Comparison of ENCODE assay signal across 8 mouse cellular contexts in the genomic region with DNA sequence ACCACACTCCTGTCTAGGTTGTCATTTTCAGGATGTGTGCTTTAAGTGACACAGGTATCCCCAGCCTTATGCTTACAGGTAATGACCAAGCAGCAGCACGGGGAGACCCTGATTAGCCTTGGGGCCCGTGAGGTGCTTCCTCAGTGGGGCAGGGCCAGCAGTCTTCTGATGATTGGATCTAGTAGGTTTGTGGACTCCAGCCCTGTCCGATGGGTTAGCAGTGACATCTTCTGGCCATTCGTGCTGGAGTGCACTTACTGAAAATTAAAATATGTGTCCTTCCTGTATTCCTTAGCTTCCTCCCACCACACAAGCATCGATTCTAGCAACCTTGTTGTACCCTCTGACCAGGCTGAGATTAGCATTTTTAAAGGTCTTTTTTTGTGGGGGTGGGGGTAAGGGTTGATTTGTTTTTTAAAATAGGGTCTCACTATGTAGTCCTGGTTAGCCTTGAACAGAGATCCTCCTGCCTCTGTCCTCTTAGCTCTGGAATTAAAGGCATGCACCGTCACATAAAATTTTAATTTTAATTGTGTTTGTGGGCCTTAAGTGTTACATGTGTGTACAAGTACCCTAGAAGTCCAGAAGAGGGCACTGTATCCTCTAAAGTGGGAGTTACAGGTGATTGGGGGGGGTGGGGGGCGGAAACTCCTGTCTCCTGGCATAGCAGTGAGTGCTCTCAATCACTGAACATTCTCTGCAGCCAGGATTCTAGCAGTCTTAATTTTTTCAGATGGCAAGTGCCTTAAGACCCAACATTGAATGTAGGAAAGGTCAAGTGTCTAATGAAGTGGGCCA. TPM values are rescaled to one million over a fixed set of nuclear protein-coding genes. Genes with fewer than 3 reads are reported as not detected.
DNase-seq lines count a peak whose midpoint lies in the region; ATAC-seq lines count a peak whose summit lies in the region.

No protein-coding gene starts in this region.

- H3K9me3 ChIP-seq in hindbrain, embryonic 11.5 days (ENCODE audit: control insufficient read depth, low read length) = no peaks in the 10 kb centered on the region
- no peaks in the 10 kb centered on the region for H3K9me3 ChIP-seq in hindbrain, embryonic 10.5 days
- no peaks in the 10 kb centered on the region for H3K9me3 ChIP-seq in lung, embryonic 16.5 days (ENCODE audit: control insufficient read depth, low read length)

- no peaks in the 10 kb centered on the region; the same call in 1 of the 2 replicates for H3K4me1 ChIP-seq in hindbrain, embryonic 11.5 days (replicated peaks; ENCODE audit: control insufficient read depth, insufficient read depth, low read length)
- peaks cover 26% of the 10 kb centered on the region for H3K4me1 ChIP-seq in hindbrain, embryonic 10.5 days (replicated peaks)
- peaks cover 6% of the 10 kb centered on the region for H3K4me1 ChIP-seq in lung, embryonic 16.5 days (replicated peaks; ENCODE audit: control insufficient read depth, insufficient read depth, low read length)

- no peak overlapping the region for H3K27ac ChIP-seq in hindbrain, embryonic 11.5 days (ENCODE audit: low read depth, low read length)
- H3K27ac ChIP-seq in hindbrain, embryonic 10.5 days = no peak overlapping the region
- H3K27ac ChIP-seq in lung, embryonic 16.5 days (ENCODE audit: low read length) = no peak overlapping the region

- whole genome bisulfite sequencing in hindbrain, embryonic 11.5 days = 68% methylated on average over 7 of the region's 7 CpGs
- 63% methylated on average over 7 of the region's 7 CpGs for WGBS in hindbrain, embryonic 10.5 days
- WGBS in lung, embryonic 16.5 days = 58% methylated on average over 7 of the region's 7 CpGs

- 0 out of 2 replicates have a peak, but pooled peaks cover 2% of the 10 kb centered on the region for H3K36me3 ChIP-seq in hindbrain, embryonic 11.5 days (ENCODE audit: control insufficient read depth, insufficient read depth, low read length)
- H3K36me3 ChIP-seq in hindbrain, embryonic 10.5 days = peaks cover 87% of the 10 kb centered on the region
- H3K36me3 ChIP-seq in lung, embryonic 16.5 days (ENCODE audit: control insufficient read depth, insufficient read depth, low read length) = no peaks in the 10 kb centered on the region

- ATAC-seq in hindbrain, embryonic 11.5 days (ENCODE audit: low FRiP score) = no peak
- peak; percentile 44; the same call in 1 of the 2 replicates for ATAC-seq in frontal cortex, adult (ENCODE audit: low TSS enrichment)
- 0 out of 2 replicates have a peak, but pooled peaks have one; percentile 29 for ATAC-seq in lung, embryonic 16.5 days (ENCODE audit: low read depth)

- H3K9ac ChIP-seq in hindbrain, embryonic 11.5 days (ENCODE audit: low read depth, low read length) = no peak overlapping the region
- H3K9ac ChIP-seq in lung, embryonic 16.5 days (ENCODE audit: low read length) = no peak overlapping the region

- H3K27me3 ChIP-seq in hindbrain, embryonic 11.5 days (ENCODE audit: control insufficient read depth, insufficient read depth, low read length) = no peaks in the 10 kb centered on the region
- H3K27me3 ChIP-seq in hindbrain, embryonic 10.5 days (ENCODE audit: insufficient read depth, poor library complexity, severe bottlenecking) = no peaks in the 10 kb centered on the region
- H3K27me3 ChIP-seq in lung, embryonic 16.5 days (ENCODE audit: control insufficient read depth, insufficient read depth, low read depth, low read length) = no peaks in the 10 kb centered on the region

- H3K4me2 ChIP-seq in hindbrain, embryonic 11.5 days (replicated peaks; ENCODE audit: low read depth, low read length) = no peak overlapping the region
- H3K4me2 ChIP-seq in lung, embryonic 16.5 days (ENCODE audit: low read depth, low read length) = no peak overlapping the region

- intact Hi-C loops in gastrocnemius, postnatal 36 days (cut with DNase I) = loop anchor here (5.0 to 10.0 kb wide), 3 partner anchors 52 to 550 kb away; no protein-coding TSS in a partner anchor

- H3K4me3 ChIP-seq in hindbrain, embryonic 11.5 days (ENCODE audit: low read depth, low read length) = no peak overlapping the region
- no peak overlapping the region for H3K4me3 ChIP-seq in hindbrain, embryonic 10.5 days
- H3K4me3 ChIP-seq in lung, embryonic 16.5 days (ENCODE audit: low read length) = no peak overlapping the region

- DNase-seq in hindbrain, embryonic 11.5 days (ENCODE audit: low spot score) = peak; percentile 55
- no peak for DNase-seq in hindbrain, embryonic 10.5 days (ENCODE audit: low spot score)
- peak; percentile 87 for DNase-seq in 416B (ENCODE audit: low read depth)
- DNase-seq in R1 (ENCODE audit: low read depth, low spot score) = peak; percentile 67
- DNase-seq in adrenal gland, postnatal 4 days (ENCODE audit: low spot score in 2 of 2) = no peak
- no peak for DNase-seq in gastrocnemius, postnatal 36 days

RNA-seq across cellular contexts. Expression of gene Muc13, which starts 49.0 kb away (rescaled TPM):
- polyA plus RNA-seq in hindbrain, embryonic 11.5 days (2014; fragmentation: Nextera tagmentation; extraction: Ambion mirVana) = 0.08 and 0.14 TPM in 2 replicates
- 0.09 and 0.26 TPM in 2 replicates for polyA plus RNA-seq in hindbrain, embryonic 10.5 days (2016; fragmentation: Nextera tagmentation; extraction: Ambion mirVana)
- polyA plus RNA-seq in lung, embryonic 16.5 days (2015; fragmentation: Nextera tagmentation; extraction: Ambion mirVana) = 0.05 and 0.20 TPM in 2 replicates
- under 1 TPM; 0.14 TPM for total RNA-seq in adrenal gland, postnatal 4 days (2021)
- not detected for total RNA-seq in gastrocnemius, postnatal 36 days (2021)

Comparison
In these comparisons a context has a peak if more than half of its experiments do, and no peak if none do; other contexts are left out.
1. DNase-seq: peak in hindbrain, embryonic 11.5 days (single experiment), 416B (single experiment) and R1 (single experiment); none in hindbrain, embryonic 10.5 days (single experiment), adrenal gland, postnatal 4 days (0 of 2) and gastrocnemius, postnatal 36 days (0 of 2).